Mouse (Mus musculus) heart, postnatal 4 days (tissue): ENCODE data around the gene Gm35549. TPM values are rescaled to one million over a fixed set of nuclear protein-coding genes. Genes with fewer than 3 reads are reported as not detected.
"Not testable (repeated sequence)": the region's sequence is repeated elsewhere in the genome, so short reads cannot be mapped to it uniquely, and the experiment has no call there.

Source experiments
- DNase-seq: peaks from one replicate; pipeline ENCODE4 v3.0.0; 2021
- total RNA-seq, 2 experiments: library from RNA; stranded (reverse); gene quantifications; 2 replicates each; pipeline ENCODE4 v1.2.3; 2021

Gm35549 gene
- total RNA-seq: not detected

DNA sequence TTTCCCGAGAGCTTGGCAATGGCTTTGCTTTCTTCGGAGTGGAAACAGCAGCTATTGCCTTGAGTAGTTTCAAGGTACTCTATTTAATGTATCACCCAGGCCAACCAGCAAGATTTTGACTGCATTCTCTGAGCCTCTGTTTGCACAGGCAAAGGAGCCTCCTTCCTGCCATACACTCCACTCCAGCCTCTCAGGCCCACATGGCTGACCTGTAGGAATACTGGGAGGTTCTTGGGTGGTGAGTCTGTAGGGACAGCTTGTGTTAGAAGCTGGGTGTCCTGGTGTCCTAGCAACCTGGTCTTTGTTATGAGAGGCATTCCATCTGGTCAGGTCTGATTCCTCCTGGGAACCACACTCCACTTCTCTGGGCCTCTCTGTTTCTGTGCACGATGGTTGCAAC, at the start of gene Gm35549:
Gm35549 (minus strand) TSS at position 276 of the 400 bp plus-strand sequence.
- DNase-seq: no peak

DNA sequence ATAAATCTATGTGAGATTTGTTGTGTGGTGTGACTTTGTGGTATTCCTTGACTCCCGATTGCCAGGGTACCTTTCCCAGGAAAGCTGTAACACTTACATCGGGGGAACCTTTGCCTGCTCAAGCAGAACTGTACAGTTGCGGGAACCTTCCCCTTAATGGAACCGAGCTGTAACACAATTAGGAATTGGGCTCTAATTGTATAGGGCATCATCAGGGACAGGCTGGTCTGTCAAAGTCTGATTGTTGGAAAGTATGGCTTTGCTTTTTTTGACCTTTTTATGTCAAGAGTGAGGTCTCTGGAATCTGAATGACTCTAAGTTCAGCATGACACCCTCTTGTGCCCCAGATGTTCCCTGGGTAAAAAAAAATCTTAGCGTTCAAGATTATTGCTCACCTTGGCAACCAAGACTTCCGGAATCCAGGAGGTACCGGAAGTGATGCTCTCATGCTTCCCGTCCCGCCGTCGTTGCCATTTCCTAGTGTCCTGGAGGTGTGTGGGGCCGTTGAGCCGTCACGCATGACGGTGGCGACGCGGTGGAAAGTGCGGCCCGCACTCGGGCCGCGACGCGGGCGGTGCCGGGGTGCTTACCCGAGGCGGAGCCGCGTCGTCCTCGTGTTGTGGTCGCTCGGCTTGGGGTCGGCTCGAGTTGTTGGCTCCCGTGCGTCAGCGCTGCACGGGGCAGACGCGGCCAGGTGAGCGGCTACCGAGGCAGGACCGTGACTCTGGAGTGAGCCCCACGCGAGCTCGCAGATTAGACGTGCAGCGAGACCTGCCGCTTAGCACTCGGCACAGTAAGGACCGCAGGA, 42.7 kb upstream of the Gm35549 start:
- peak; percentile 53 for DNase-seq

DNA sequence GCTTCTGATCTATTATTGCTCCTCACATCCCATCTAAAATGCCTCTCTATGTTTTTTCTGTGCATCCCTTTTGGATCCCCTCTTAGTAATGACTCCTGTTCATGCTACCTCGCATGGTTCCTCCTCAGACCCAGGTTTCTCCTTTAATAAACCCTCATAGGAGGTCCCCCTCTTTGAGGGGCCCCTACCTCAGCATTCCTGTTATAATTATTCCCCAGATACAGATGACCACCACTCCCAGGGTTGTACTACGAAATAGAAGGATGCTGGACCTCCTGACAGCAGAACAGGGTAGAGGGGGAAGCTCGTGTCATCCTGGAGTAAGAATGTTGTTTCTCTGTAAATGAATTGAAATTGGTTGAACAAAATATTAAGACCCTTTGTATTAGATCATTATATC, 41.5 kb upstream of the Gm35549 start, which contains the start of gene Zkscan7:
Zkscan7 (plus strand) TSS at position 301 of the 400 bp plus-strand sequence.
- no peak for DNase-seq

DNA sequence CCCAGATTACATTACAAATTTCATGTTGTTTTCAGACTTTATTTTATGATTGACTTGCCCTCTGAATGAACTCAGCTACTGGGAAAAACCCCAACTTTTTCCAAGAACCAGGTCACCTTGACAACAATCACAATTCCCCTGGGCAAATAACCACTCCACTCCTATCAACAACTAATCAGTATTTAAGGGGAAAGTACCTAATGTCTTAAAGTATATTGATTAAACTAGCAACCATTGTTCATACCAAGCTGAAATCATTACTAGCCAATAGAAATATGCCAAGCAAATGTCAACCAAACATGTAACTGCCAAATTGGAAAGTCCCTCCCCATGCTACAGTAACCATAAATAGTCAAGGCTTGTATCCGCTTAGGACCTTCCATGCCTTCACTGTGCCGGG, 31.3 kb upstream of the Gm35549 start:
- DNase-seq: no peak

DNA sequence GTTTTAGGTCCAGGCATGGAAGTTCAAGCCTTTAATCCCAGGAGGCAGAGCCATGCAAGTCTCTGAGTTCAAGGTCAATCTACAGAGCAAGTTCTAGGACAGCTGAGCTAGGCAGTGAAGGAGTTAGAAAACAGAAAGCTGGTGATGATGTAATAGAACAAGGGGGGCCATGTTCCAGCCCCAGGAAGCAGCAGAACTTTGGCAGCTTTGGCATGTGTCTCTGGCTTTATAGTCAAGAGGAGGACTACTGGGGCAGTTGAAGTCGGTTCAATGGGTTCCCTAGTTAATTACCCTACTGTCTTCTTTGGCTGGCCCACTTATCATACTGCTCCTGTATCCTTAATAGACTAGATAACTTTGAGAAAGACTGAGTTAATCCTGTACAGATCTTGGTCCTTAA, 30.8 kb upstream of the Gm35549 start:
- DNase-seq: no peak

DNA sequence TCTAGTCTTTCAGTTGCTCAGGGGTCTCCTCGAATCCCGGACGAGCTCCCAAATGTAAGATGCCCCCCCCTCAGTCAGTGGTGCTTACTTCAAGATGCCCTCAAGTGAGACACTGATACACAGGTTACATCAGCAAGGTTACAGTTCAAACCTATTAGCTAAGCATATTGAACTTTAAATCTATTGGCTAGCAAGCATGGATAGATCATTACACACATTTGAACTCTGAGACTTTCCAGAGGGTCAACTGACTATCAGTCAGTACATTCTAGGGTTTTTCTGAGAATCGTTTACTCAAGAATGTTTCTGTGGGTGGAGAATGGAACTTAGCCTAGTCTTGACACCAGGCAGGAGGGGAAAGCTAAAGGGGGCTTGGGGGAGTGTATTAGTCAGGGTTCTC, 28.8 kb upstream of the Gm35549 start:
- no peak for DNase-seq

DNA sequence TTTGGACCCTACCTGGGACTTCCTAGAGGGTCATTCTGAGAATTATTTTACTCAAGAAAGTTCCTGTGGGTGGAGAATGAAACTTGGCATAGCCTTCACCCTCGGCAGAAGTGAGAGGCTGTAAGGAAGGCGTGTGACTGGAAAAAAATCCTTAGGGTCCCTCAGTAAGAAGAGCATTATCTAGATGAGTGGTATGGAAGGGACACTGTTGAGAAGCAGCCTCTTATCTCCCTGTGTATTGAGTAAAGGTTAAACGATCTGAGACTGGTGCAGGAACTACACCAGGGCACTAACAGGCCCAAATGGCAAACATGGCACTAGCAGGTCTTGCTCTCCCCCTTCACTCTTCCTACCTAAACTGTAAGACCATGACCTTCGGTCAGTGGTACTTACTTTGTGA, 22.4 kb upstream of the Gm35549 start:
- DNase-seq: no peak

DNA sequence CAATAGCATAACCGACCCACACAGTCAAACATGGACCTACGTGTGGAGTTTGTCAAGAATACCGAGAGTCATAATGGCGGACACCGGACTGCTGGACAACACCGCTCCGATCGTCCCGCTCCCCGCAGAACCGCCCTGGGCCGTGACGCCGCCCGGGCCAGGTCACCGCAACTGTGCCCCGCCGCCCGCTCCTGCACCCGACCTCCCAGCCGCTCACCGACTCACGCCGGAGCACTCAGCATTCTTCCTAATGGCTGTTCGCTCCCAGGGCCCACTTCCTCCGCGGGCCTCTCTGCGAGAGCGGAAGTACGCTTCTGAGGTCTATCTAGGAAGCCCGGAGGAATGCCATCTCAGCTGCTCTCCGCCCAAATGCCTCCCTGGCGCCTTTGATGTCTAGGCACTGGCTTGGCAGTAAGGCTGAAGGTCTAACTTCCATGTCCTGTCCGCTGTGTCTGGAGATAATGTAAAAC, 21.9 kb upstream of the Gm35549 start, which contains the start of gene Zfp445:
Zfp445 (minus strand) TSS at position 310 of the 470 bp plus-strand sequence.
- peak; percentile 80 for DNase-seq

DNA sequence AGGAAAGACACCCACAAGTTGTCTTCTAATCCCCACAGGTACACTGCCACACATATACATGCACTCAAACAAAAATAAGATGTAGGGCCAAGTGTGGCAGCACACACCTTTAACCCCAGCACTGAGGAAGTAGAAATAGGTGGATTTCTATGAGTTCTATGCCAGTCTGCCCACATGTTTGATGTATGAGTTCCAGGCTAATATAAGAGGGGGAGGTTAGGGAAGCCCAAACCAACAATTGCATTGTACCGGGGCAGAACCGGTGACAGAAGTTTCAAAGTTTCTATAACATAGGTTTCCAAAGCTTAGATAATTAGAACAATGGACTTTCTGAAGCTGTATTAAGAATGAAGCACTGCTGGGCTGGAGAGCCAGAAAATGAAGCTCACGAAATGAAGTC, 21.0 kb upstream of the Gm35549 start:
- DNase-seq: no peak

DNA sequence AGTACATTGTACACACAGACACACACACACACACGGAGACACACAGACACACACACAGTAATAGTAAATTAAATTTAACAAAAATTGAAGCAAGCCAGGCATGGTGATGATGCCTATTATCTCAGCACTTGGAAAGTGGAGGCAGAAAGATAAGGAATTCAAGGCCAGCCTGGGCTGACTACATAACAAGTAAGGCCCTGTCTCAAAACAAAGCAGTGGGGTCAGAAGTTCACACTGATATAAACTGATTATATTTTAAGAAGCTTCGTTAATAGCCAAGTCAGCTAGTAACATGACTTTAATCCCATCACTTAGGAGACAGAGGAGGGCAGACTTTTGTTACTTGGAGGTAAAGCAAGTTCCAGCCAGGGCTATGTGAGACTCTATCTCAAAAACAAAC, 19.9 kb upstream of the Gm35549 start:
- DNase-seq: no peak

DNA sequence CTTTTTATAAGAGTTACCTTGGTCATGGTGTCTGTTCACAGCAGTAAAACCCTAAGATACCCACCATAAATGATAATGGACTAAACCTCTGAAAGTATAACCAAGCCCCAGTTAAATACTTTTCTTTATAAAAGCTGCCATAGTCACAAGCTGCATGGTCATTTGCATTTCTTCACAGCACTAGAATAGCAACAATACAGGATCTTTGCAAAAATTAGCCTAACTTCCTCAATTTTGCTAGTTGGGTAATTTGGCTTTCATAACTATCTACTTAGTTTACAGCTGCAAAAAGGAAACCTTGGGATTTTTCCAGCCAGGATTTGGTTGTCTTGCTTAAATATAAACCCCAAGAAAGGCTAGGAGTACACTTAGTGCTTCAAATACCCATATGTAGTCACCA, 16.9 kb upstream of the Gm35549 start:
- DNase-seq: no peak

DNA sequence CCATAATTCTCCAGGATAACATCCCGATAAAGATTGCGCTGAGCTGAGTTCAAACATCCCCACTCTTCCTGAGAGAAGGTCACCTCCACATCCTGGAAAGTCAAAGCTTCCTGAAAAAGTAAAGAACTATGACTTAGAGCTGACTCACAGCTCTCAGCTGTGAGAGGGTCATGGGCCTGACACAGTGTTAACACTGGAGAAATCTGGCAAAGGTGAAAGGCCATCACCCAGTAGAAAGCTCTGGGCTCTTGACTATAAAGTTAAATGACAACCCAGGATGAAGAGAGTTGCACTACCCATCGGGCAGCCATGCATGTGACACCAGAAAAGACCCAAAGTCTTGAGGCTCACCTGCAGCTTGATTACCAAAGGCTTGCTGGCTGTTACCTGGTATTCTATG, 12.9 kb upstream of the Gm35549 start:
- no peak for DNase-seq

DNA sequence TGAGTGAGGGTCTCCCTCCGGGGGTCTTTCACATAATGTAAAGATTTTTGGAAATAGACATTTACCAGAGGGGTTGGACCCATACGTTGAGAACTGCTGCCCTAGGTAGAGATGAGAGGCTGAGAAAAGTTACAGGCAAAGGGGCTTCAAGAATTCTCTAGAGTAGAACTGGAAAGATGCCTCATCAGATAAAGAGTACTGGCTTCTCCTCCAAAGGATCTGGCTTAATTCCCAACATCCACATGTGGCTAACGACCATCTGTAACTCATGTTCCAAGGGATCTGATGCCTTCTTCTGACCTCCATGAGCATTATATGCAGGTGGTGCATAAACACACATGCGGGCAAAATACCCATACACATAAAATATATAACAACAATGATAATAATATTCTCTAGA, 11.8 kb upstream of the Gm35549 start:
- no peak for DNase-seq

DNA sequence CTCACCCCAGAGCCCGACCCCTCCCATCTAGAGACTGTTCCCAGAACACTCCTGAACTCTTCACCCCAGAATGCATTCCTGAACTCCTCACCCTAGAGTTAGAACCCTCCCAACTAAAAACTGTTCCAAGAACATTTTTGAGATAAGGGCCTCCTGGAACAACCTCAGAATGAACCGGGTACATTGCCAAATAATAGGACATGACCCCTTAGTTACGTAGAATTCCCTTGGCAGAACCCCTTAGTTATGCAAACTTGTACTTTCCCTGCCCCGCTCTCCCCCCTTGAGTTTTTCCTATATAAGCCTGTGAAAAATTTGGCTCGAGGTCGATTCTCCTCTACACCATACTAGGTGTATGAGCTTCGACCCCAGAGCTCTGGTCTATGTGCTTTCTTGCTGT, 11.3 kb upstream of the Gm35549 start:
- DNase-seq: not testable (repeated sequence)

DNA sequence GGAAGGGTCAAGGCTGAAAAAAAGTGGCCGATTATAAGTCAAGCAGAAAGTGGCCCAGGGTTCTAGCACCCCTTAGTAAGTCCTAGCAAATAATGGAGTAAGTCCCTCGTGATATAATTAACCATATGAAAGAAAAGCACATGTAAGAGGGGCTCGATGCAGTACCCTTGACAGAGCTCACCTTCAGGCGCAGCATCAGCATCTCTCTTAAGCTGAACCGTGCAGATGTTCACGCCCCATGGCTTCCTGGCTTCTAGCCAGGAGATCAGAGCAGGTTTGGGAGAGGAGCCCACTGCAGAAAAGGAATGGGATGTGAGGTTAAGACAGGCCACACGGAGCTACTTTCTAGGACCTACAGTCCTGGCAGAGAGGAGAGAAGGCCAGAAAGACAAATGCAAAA, 10.7 kb upstream of the Gm35549 start:
- DNase-seq: no peak

DNA sequence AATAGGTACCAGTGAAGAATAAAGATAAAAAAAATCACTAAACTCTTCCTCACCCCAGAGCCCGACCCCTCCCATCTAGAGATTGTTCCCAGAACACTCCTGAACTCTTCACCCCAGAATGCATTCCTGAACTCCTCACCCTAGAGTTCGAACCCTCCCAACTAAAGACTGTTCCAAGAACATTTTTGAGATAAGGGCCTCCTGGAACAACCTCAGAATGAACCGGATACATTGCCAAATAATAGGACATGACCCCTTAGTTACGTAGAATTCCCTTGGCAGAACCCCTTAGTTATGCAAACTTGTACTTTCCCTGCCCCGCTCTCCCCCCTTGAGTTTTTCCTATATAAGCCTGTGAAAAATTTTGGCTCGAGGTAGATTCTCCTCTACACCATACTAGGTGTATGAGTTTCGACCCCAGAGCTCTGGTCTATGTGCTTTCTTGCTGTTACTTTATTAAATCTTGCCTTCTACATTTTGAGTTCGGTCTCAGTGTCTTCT, 4.0 kb upstream of the Gm35549 start:
- DNase-seq: not testable (repeated sequence)

DNA sequence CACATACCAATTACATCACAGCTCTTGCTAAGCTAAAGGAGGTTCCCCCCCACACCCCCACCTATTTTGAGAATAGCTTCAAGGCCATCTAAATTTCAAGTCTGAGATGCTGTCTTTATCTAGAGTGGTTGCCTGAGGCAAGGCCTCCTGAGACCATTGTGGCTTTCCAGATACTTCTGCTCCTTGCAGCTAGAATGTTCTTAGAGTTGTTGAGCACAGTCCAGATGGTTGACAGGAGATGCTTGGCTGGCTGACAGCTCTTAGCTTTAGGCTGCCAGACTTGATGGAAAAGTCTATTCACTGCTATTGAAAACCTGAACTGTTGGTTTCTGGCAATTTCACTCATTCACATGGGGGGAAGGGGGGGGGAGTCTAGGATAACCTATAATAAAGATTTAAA, 2.3 kb upstream of the Gm35549 start:
- DNase-seq: peak; percentile 65

DNA sequence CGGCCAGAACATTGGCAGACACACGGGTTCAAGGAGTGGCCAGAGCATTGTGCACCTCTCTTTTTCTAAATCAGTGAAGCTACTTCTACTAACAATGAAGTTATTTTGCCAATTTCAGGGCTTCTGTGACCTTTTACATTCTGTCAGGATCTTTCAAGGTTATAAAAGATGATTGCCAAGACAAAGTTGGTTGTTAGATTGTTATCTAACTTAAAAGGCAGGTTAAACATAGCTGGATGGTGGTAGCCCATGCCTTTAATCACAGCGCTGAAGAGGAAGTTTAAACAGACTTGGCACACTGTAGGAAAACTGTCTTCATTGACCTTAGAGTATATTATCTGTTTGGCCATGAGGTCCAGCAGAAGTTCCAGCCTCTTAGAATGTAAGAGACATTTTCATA, 1.8 kb upstream of the Gm35549 start:
- DNase-seq: no peak

DNA sequence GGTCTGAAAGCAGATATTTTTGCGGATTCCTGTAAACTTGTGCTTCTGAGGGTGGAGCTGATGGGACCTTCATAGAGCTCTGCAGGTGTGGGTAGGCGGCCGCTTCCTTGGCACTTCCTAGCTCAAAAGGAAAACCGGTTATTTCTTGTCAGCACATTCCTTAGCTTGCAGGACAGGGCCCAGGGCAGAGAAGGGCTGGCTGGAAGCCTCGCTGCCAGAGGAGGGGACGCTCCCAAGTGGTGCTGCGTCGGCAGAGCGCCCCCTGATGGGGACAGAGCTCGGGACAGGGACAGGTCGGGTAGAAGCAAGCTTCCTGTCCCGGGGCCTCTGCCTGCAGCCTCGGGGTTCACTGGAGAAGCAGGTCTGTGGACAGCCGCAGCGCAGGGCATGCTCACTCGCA, 6.2 kb downstream of the Gm35549 start:
- DNase-seq: peak; percentile 79

DNA sequence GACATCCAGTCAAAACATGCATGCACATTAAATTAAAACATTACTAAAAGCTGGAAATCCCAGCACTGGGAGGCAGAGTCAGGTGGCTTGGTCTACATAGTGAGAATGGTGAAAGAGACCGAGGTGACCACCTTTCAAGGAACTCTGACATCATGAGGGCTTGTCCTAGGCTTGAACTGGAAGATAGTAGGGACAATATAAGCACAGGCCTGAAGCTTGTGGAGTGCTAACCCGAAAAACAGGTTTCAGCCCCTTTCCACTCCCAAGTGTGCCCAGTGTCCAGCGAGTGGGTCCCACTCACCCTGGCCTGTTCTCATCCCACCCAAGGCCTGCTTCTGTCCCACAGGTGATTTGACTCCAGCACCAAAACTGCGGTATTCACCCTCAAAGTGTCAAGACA, 6.6 kb downstream of the Gm35549 start:
- DNase-seq: no peak

DNA sequence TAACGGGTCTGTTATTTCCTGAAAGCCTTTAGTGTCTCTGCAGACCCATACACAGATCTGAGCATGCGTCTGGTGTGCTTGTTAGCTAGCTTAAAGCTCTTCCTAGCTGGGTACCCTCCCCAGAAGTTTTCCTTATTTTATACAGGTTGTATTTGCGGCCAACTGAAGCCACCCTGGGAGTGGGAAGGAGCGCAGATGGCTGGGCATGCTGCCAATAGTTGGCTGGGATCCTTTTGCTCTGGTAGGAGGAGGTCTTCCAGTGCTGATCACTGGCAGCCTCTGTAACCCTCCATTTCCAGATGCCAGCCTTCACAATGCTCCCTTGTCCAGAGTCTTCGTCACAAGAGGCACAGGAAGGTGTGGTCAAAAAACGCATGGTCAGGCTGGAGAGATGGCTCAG, 7.0 kb downstream of the Gm35549 start:
- DNase-seq: peak; percentile 77

DNA sequence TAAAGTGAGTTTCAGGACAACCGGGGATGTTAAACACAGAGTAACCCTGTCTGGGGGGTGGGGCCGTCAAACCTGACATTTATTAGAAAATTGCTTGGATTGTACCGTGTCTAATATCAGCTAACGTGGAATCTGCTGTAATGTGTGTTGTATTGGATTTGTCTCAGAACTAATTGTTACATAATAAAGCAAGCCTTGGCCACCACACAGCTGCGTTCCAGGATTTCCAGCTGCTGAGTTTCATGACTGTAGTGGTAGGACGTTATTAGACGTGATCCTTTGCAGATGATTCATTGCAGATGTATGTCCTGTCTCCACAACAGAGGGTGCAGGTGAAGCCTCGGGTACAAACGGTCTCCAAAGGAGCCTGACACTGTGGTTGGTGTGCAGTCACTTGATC, 7.7 kb downstream of the Gm35549 start:
- no peak for DNase-seq

DNA sequence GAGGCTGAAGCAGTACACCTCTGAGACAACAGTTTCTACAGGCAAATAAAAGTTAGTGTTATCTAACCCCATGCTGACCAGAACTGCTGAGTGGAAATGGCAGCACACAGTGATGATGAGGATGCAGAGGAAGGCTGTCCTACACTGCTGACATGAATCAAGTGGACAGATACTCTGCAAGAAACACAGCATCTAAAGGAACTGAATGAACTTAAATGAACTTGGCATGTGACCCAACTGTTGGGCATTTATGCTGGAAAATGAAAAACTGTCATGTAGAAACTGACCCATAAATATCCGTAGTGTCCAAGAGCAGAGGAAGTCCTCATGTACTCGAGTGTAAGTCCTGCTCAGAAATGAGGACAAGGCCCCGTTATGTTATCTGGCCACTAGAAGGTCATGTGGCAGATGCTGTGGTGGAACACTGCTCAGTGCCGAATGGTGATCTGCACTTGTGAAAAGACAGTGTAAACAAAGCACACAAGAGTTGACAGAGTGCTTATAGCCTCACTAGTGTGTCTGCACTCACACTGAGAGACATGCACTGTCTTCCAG, 13.9 kb downstream of the Gm35549 start:
- no peak for DNase-seq

DNA sequence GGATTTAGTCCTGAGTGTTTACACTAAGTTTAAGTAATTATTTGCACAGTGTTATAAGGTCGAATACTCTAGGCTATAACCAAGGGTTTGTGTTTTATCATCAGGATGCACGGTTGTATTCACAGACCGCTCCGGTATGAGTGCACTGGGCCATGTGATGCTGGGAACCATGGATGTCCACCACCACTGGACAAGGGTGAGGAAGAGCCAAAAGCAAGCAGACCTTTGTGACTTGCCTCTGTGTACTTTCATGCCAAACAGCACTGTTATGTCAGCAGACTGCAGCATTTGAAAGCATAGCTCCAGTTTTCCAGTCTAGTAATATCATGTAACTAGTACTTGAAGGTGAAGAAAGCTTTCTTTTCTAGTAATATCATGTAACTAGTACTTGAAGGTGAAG, 17.1 kb downstream of the Gm35549 start:
- DNase-seq: no peak
